Mouse (Mus musculus) ES-E14 (cell line): Measurements from ENCODE around the gene Acot7.

ENCODE experiments used
- MAFK ChIP-seq: IDR thresholded peaks from 2 replicates; pipeline ENCODE4 v1.6.1; 2014; ENCODE audit warnings: mild to moderate bottlenecking, low read depth, low read length, inconsistent platforms; ENCODE audit not compliant: insufficient read depth
- ZC3H11A ChIP-seq: IDR thresholded peaks from 2 replicates; pipeline ENCODE4 v1.6.1; 2012; ENCODE audit warnings: low read depth, mild to moderate bottlenecking, inconsistent platforms, low read length, borderline replicate concordance
- ZNF384 ChIP-seq: IDR thresholded peaks from 2 replicates; pipeline ENCODE4 v1.6.1; 2012; ENCODE audit warnings: low read depth, low read length, inconsistent platforms

DNA sequence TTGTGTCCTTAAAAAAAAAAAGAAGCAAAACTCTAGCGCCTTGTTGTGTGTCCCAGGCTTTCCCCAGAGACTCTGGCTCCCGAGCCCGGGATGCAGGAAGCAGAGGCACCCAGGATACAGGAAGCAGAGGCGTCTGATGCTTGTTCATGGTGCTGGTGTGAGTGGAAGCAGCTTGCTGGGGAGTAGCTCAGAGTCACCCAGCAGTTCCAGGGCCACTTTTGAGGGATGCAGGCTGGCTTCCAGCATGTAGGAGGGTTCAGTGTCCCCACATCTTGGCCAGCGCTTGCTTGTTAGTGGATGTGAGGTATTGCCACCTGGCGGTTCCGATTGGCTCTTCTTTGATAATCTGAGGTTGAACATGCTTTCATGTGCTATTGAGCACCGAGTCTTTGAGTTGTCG is 9.2 kb downstream of the Acot7 start:
- TF ChIP-seq ZNF384 = no peak
- TF ChIP-seq ZC3H11A = no peak
- no peak for TF ChIP-seq MAFK
